Mouse (Mus musculus): Measurements from ENCODE around the gene Tbcd.

GRCm38 (mm10) chr11:121522156-121522762 lies 70.5 kb downstream of the Tbcd start:
- TF ChIP-seq CTCF (IDR thresholded peaks at IDR 0.05; ENCODE audit: borderline replicate concordance, control insufficient read depth, extremely low read depth, insufficient read depth, low read length, poor library complexity): no peak
- TF ChIP-seq POLR2A (IDR thresholded peaks at IDR 0.05; ENCODE audit: control insufficient read depth, extremely low read depth, insufficient read depth, low read length, poor library complexity): no peak

All from thymus, adult 2 months (tissue).